Mouse (Mus musculus) stomach, postnatal 0 days (tissue): ENCODE measurements around the gene Fbxw10. TPM values are rescaled to one million over a fixed set of nuclear protein-coding genes. Genes with fewer than 3 reads are reported as not detected.

ENCODE experiments used
- ATAC-seq: fragments of 200-750 bp; cut with Nextera tagmentation; 2 replicates; pipeline ENCODE4 v1.8.0; 2017; ENCODE audit not compliant: low FRiP score, low TSS enrichment
- DNase-seq: peaks from one replicate; pipeline ENCODE4 v3.0.0-alpha.2; 2016; ENCODE audit warnings: low spot score
- H3K27ac ChIP-seq: fragments of 300-500 bp; sonication (generic); replicated peaks from 2 replicates; pipeline ENCODE4 v1.5.1; 2014; ENCODE audit warnings: mild to moderate bottlenecking, control low read depth
- H3K27me3 ChIP-seq: fragments of 300-500 bp; sonication (generic); 2 replicates; pipeline ENCODE4 v1.6.1; 2014; ENCODE audit warnings: low read length; ENCODE audit not compliant: control insufficient read depth, insufficient read depth
- H3K36me3 ChIP-seq: fragments of 300-500 bp; sonication (generic); 2 replicates; pipeline ENCODE4 v1.6.1; 2014; ENCODE audit warnings: low read length, mixed read lengths; ENCODE audit not compliant: control insufficient read depth, insufficient read depth
- H3K4me1 ChIP-seq: fragments of 300-500 bp; sonication (generic); replicated peaks from 2 replicates; pipeline ENCODE4 v1.6.1; 2014; ENCODE audit warnings: antibody characterized with exemption; ENCODE audit not compliant: control insufficient read depth, insufficient read depth
- H3K4me2 ChIP-seq: fragments of 300-500 bp; sonication (generic); replicated peaks from 2 replicates; pipeline ENCODE4 v1.6.1; 2014; ENCODE audit warnings: low read depth, mild to moderate bottlenecking, control low read depth, moderate library complexity
- H3K4me3 ChIP-seq: fragments of 300-500 bp; sonication (generic); 2 replicates; pipeline ENCODE4 v1.5.1; 2014; ENCODE audit warnings: low read depth, low read length, control low read depth
- H3K9ac ChIP-seq: fragments of 300-500 bp; sonication (generic); 2 replicates; pipeline ENCODE4 v1.6.1; 2014; ENCODE audit warnings: mild to moderate bottlenecking, low read length, control low read depth, mixed read lengths
- H3K9me3 ChIP-seq: fragments of 300-500 bp; sonication (generic); 2 replicates; pipeline ENCODE4 v1.6.1; 2016; ENCODE audit warnings: low read length; ENCODE audit not compliant: control insufficient read depth
- CTCF ChIP-seq: IDR thresholded peaks from 2 replicates; pipeline ENCODE4 v1.5.1; 2016; ENCODE audit warnings: antibody characterized with exemption, low read depth, mild to moderate bottlenecking, moderate library complexity
- EP300 ChIP-seq: optimal IDR thresholded peaks from 2 replicates; pipeline ENCODE3; 2016; ENCODE audit warnings: antibody characterized with exemption
- WGBS: fragments of 180-500 bp; shearing (Covaris S2); extraction: QIAGEN DNeasy Blood & Tissue Kit; methylation state at CpG from one replicate; pipeline ENCODE4 v1.1.7; 2014; 5-methylcytosine and 5-hydroxymethylcytosine counted together
- polyA plus RNA-seq: library from polyadenylated mRNA; unstranded; fragments of >200 nt; fragmentation: Nextera tagmentation; extraction: Ambion mirVana; gene quantifications from 2 replicates; pipeline ENCODE4 v1.2.1, GENCODE M21; 2015

The Fbxw10 gene
- polyA plus RNA-seq, 1 experiment from 2014 or later, result 0.47 TPM

GRCm38 (mm10) chr11:62820661-62821437 is 26.0 kb upstream of the Fbxw10 start:
- Histone ChIP-seq H3K9ac (peak overlapping the region; percentile 75), H3K4me1 (peaks cover 7% of the 10 kb centered on the region), H3K4me3 (peak overlapping the region; percentile 65), H3K27me3 (no peaks in the 10 kb centered on the region), H3K9me3 (no peaks in the 10 kb centered on the region), H3K4me2 (peak overlapping the region; percentile 91), H3K27ac (peak overlapping the region; percentile 92), H3K36me3 (no peaks in the 10 kb centered on the region)
- no peak for TF ChIP-seq CTCF
- no peak for TF ChIP-seq EP300
- ATAC-seq (peak; percentile 13), DNase-seq (peak; percentile 48)
- WGBS, result 6% methylated on average over 16 of the region's 16 CpGs

GRCm38 (mm10) chr11:62821893-62822292 is 25.0 kb upstream of the Fbxw10 start:
- H3K36me3 ChIP-seq, result no peaks in the 10 kb centered on the region
- H3K4me1 ChIP-seq, result peaks cover 9% of the 10 kb centered on the region
- H3K4me3 ChIP-seq, result peak overlapping the region; percentile 65
- DNase-seq, result peak; percentile 76
- no peak for TF ChIP-seq EP300
- TF ChIP-seq CTCF, result no peak
- no peaks in the 10 kb centered on the region for H3K9me3 ChIP-seq
- WGBS, result 34% methylated on average over 5 of the region's 5 CpGs
- peak overlapping the region; percentile 72 for H3K27ac ChIP-seq
- peak overlapping the region; percentile 45 for H3K4me2 ChIP-seq
- peak overlapping the region; percentile 19; the same call in 1 of the 2 replicates for H3K9ac ChIP-seq
- no peaks in the 10 kb centered on the region for H3K27me3 ChIP-seq
- peak; percentile 34 for ATAC-seq

GRCm38 (mm10) chr11:62824211-62824610 is 22.7 kb upstream of the Fbxw10 start:
- no peak overlapping the region for H3K9ac ChIP-seq
- no peaks in the 10 kb centered on the region for H3K9me3 ChIP-seq
- peak overlapping the region; percentile 90 for H3K27ac ChIP-seq
- 0 out of 2 replicates have a peak, but pooled peaks cover 2% of the 10 kb centered on the region for H3K36me3 ChIP-seq
- no peak overlapping the region for H3K4me2 ChIP-seq
- WGBS, result 57% methylated on average over 7 of the region's 7 CpGs
- H3K4me3 ChIP-seq, result no peak overlapping the region
- ATAC-seq (no peak), DNase-seq (no peak)
- H3K4me1 ChIP-seq, result peaks cover 9% of the 10 kb centered on the region
- no peak for TF ChIP-seq EP300
- no peak for TF ChIP-seq CTCF
- H3K27me3 ChIP-seq, result no peaks in the 10 kb centered on the region

GRCm38 (mm10) chr11:62825222-62826105 is 21.4 kb upstream of the Fbxw10 start:
- WGBS, result 51% methylated on average over 9 of the region's 9 CpGs
- Histone ChIP-seq H3K4me1 (peaks cover 9% of the 10 kb centered on the region), H3K4me2 (peak overlapping the region; percentile 27), H3K36me3 (0 out of 2 replicates have a peak, but pooled peaks cover 2% of the 10 kb centered on the region), H3K27me3 (no peaks in the 10 kb centered on the region), H3K9ac (no peak overlapping the region), H3K27ac (peak overlapping the region; percentile 90), H3K9me3 (no peaks in the 10 kb centered on the region), H3K4me3 (no peak overlapping the region)
- ATAC-seq, result peak; percentile 79
- TF ChIP-seq EP300 (peak; percentile 76), CTCF (no peak)
- DNase-seq, result peak; percentile 62

GRCm38 (mm10) chr11:62826106-62826733 is 20.6 kb upstream of the Fbxw10 start:
- Histone ChIP-seq H3K4me3 (no peak overlapping the region), H3K4me1 (peaks cover 9% of the 10 kb centered on the region), H3K9ac (no peak overlapping the region), H3K27ac (peak overlapping the region; percentile 90), H3K27me3 (no peaks in the 10 kb centered on the region), H3K36me3 (peaks cover 4% of the 10 kb centered on the region; the same call in 1 of the 2 replicates), H3K4me2 (no peak overlapping the region; the same call in 1 of the 2 replicates), H3K9me3 (no peaks in the 10 kb centered on the region)
- ATAC-seq, result peak; percentile 52; the same call in 1 of the 2 replicates
- TF ChIP-seq EP300 (no peak), CTCF (no peak)
- 44% methylated on average over 6 of the region's 6 CpGs for WGBS
- DNase-seq, result peak; percentile 66
